Comparison of ENCODE assay signal across 12 mouse cellular contexts in the genomic region with DNA sequence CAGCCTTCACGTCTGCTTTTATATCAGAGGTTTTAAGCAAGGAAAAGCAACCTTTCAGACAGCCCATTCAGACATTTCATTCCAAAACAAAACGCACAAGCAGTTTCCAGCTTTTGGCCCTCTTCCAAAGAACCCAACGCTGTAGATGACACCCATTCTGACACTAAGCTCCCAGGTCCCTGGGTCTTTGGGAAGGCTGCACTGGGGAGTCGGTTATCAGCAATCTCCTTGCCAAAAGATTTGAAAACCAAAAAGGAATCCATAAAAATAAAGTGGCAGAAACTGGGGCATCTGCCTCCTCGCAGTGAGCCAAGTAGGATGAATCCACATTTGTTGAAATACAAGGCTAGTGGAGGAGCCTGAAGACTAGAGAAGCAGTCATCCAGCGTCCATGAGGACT. TPM values are rescaled to one million over a fixed set of nuclear protein-coding genes. Genes with fewer than 3 reads are reported as not detected.
DNase-seq lines count a peak whose midpoint lies in the region; ATAC-seq lines count a peak whose summit lies in the region.
"Had no signal": no experiment of that assay in that cellular context is flagged by ENCODE, and none has a peak within 500 bp of the region (broad histone marks: within the 10 kb centered on the region; RNA-seq: fewer than 3 reads in every experiment).

No protein-coding gene starts in this region.

- intact Hi-C loops in heart, postnatal 10 days (cut with DNase I), result loop anchor here (5.0 kb wide), 1 partner anchor 97 kb away; no protein-coding TSS in a partner anchor

- DNase-seq in adrenal gland, adult 2 months, result peak; percentile 46
- no peak for DNase-seq in adrenal gland, postnatal 4 days (ENCODE audit: low spot score in 2 of 2)
- no peak for DNase-seq in heart, embryonic 10.5 days (ENCODE audit: low spot score)
- no peak for DNase-seq in heart, postnatal 10 days
- DNase-seq in midbrain, embryonic 14.5 days, result peak; percentile 26
- peak; percentile 25 for DNase-seq in right cerebral cortex, postnatal 4 days
- DNase-seq in liver, result no peak

- ATAC-seq in midbrain, embryonic 14.5 days (ENCODE audit: low FRiP score, low TSS enrichment), result no peak
- ATAC-seq in midbrain, embryonic 15.5 days (replicated peaks), result no peak
- ATAC-seq: Patski had no signal

- 68% methylated on average over 6 of the region's 6 CpGs for WGBS in heart, embryonic 10.5 days
- WGBS in midbrain, embryonic 14.5 days, result 68% methylated on average over 6 of the region's 6 CpGs
- WGBS in midbrain, embryonic 15.5 days, result 54% methylated on average over 6 of the region's 6 CpGs

- no peaks in the 10 kb centered on the region for H3K9me3 ChIP-seq in heart, embryonic 10.5 days
- no peaks in the 10 kb centered on the region for H3K9me3 ChIP-seq in midbrain, embryonic 14.5 days (ENCODE audit: control insufficient read depth, low read length)
- no peaks in the 10 kb centered on the region for H3K9me3 ChIP-seq in midbrain, embryonic 15.5 days
- H3K9me3 ChIP-seq: hindbrain, embryonic 15.5 days; neural tube, embryonic 13.5 days had no signal

- peaks cover 20% of the 10 kb centered on the region; the same call in 1 of the 2 replicates for H3K4me1 ChIP-seq in heart, embryonic 10.5 days
- H3K4me1 ChIP-seq in midbrain, embryonic 14.5 days (ENCODE audit: control insufficient read depth, insufficient read depth, low read length), result 0 out of 2 replicates have a peak, but pooled peaks cover 3% of the 10 kb centered on the region
- 0 out of 2 replicates have a peak, but pooled peaks cover 6% of the 10 kb centered on the region for H3K4me1 ChIP-seq in midbrain, embryonic 15.5 days

- 0 out of 2 replicates have a peak overlapping the region, but pooled peaks have one; percentile 42 for H3K27ac ChIP-seq in heart, embryonic 10.5 days
- H3K27ac ChIP-seq in midbrain, embryonic 14.5 days (replicated peaks; ENCODE audit: low read depth, low read length), result no peak overlapping the region
- H3K27ac ChIP-seq in midbrain, embryonic 15.5 days, result no peak overlapping the region
- H3K27ac ChIP-seq: hindbrain, embryonic 15.5 days; macrophage; neural tube, embryonic 13.5 days had no signal

- no peak overlapping the region for H3K4me2 ChIP-seq in midbrain, embryonic 14.5 days (ENCODE audit: low read length)
- H3K4me2 ChIP-seq in midbrain, embryonic 15.5 days, result no peak overlapping the region
- H3K4me2 ChIP-seq: hindbrain, embryonic 15.5 days; neural tube, embryonic 13.5 days had no signal

- H3K27me3 ChIP-seq in heart, embryonic 10.5 days (ENCODE audit: insufficient read depth, poor library complexity, severe bottlenecking), result no peaks in the 10 kb centered on the region
- H3K27me3 ChIP-seq in midbrain, embryonic 14.5 days (ENCODE audit: control insufficient read depth, insufficient read depth, low read length), result no peaks in the 10 kb centered on the region
- H3K27me3 ChIP-seq in midbrain, embryonic 15.5 days (replicated peaks), result no peaks in the 10 kb centered on the region
- H3K27me3 ChIP-seq: hindbrain, embryonic 15.5 days; neural tube, embryonic 13.5 days; Patski had no signal

- H3K36me3 ChIP-seq in heart, embryonic 10.5 days, result peaks cover 9% of the 10 kb centered on the region; the same call in 1 of the 2 replicates
- H3K36me3 ChIP-seq in midbrain, embryonic 14.5 days (ENCODE audit: control insufficient read depth, insufficient read depth, low read length), result no peaks in the 10 kb centered on the region
- H3K36me3 ChIP-seq in midbrain, embryonic 15.5 days (replicated peaks), result no peaks in the 10 kb centered on the region
- H3K36me3 ChIP-seq: hindbrain, embryonic 15.5 days; neural tube, embryonic 13.5 days had no signal

- no peak overlapping the region for H3K9ac ChIP-seq in midbrain, embryonic 14.5 days (replicated peaks; ENCODE audit: low read length)
- H3K9ac ChIP-seq in midbrain, embryonic 15.5 days, result no peak overlapping the region
- H3K9ac ChIP-seq: hindbrain, embryonic 15.5 days; neural tube, embryonic 13.5 days had no signal

- H3K4me3 ChIP-seq in heart, embryonic 10.5 days, result no peak overlapping the region
- no peak overlapping the region for H3K4me3 ChIP-seq in midbrain, embryonic 14.5 days (replicated peaks; ENCODE audit: low read depth, low read length)
- no peak overlapping the region for H3K4me3 ChIP-seq in midbrain, embryonic 15.5 days
- H3K4me3 ChIP-seq: hindbrain, embryonic 15.5 days; neural tube, embryonic 13.5 days had no signal

RNA-seq across cellular contexts. Expression of a gene that starts 41.5 kb away (rescaled TPM):
- 10 to 100 TPM; 28.2 to 97.9 TPM for total RNA-seq in adrenal gland, adult 2 months (2021)
- polyA plus RNA-seq in adrenal gland, adult 2 months (2012; rRNA removed), result 11.0 and 13.0 TPM in 2 replicates
- total RNA-seq in adrenal gland, postnatal 4 days (2021), result 10 to 100 TPM; 56.0 to 58.5 TPM
- polyA plus RNA-seq in heart, embryonic 10.5 days (2016; fragmentation: Nextera tagmentation; extraction: Ambion mirVana), result 8.0 and 13.4 TPM in 2 replicates
- 10 to 100 TPM; 31.8 to 33.0 TPM for total RNA-seq in heart, postnatal 10 days (2021)
- polyA plus RNA-seq in midbrain, embryonic 14.5 days (2014; fragmentation: Nextera tagmentation; extraction: Ambion mirVana), result 4.2 and 5.5 TPM in 2 replicates
- polyA plus RNA-seq in midbrain, embryonic 15.5 days (2015; fragmentation: Nextera tagmentation; extraction: Ambion mirVana), result 5.6 and 6.2 TPM in 2 replicates

Comparison
In these comparisons a context has a peak if more than half of its experiments do, and no peak if none do; other contexts are left out.
1. DNase-seq: peak in adrenal gland, adult 2 months (single experiment), midbrain, embryonic 14.5 days (single experiment) and right cerebral cortex, postnatal 4 days (single experiment); none in adrenal gland, postnatal 4 days (0 of 2), heart, embryonic 10.5 days (single experiment), heart, postnatal 10 days (0 of 2) and liver (single experiment).